Mouse (Mus musculus) cerebellum, adult 18-20 months (tissue): ENCODE data around the gene Tspear.
"Not testable (repeated sequence)": the region's sequence is repeated elsewhere in the genome, so short reads cannot be mapped to it uniquely, and the experiment has no call there.

ENCODE experiments used
- DNase-seq, 2 experiments: peaks; one replicate each; pipeline ENCODE4 v3.0.0; 2021

Tspear gene

DNA sequence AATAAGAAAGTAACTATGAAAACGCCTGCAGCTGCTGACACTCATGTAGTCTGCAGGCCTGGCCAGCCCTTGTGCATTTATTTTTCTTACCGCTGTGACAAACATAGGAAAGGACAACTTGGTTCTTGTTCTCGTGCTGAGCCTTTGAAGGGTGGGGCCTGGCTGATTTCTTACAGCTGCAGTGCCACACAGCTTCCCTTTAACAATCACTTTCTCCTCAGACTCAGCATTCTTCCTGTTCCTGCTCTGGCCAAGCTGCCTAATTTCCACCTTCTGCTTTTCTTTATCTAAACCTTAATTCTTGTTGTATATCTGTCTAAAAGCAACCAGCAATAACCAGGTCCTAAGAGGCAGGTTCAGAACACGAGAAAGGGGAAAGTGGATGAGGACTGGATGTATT is 27.4 kb downstream of the Tspear start:
- no peak for DNase-seq

DNA sequence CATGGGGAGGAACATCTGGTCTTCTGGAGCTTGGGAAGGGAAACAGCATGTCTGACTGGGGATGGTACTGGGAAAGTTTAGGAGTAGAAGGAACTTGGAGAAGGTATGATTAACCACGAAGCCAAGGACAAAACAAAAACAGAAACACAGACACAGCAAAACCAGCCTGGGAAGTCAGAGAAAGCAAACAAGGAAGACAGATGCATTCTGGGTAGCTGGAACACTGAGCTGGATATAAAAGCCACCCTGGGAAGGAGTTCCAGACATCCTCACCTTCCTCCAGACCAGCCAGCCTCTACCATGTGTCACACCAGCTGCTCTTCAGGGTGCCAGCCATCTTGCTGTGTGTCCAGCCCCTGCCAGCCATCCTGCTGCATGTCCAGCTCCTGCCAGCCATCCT is 29.1 kb downstream of the Tspear start, which contains the start of gene Gm10142:
TSS of gene Gm10142 (plus strand) at position 301 of the 400 bp plus-strand sequence.
- no peak for DNase-seq

DNA sequence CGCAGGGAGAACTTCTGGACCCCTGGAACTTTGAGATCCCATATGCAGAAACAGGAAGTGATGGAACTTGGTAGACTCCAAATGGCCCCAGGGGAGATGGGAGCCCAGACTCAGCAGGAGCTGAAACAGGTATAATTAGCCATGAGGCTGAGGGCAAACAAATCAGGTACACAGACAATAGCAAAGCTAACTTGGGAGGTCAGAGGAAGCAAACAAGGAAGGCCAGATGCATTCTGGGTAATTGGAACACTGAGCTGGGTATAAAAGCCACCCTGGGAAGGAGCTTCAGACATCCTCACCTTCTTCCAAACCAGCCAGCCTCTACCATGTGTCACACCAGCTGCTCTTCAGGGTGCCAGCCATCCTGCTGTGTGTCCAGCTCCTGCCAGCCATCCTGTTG is 33.9 kb downstream of the Tspear start, which contains the start of gene Krtap12-1:
TSS of gene Krtap12-1 (plus strand) at position 301 of the 400 bp plus-strand sequence.
- DNase-seq: not testable (repeated sequence)

GRCm38 (mm10) chr10:77724855-77725254 is 38.5 kb downstream of the Tspear start:
- no peak for DNase-seq

DNA sequence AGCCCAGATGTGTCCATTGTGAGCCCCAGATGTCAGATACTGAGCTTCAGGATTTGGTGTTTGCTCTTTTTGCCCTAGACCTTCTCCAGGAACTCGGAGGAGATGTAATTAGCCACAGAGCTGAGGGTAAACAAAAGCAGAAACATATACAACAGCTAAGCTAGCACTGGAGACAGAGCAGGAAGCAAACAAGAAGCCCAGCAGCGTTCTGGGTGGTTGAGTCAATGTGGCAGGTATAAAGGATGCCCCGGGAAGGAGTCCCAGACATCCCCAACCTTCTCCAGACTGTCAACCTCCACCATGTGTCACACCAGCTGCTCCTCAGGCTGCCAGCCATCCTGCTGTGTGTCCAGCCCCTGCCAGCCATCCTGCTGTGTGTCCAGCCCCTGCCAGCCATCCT is 39.8 kb downstream of the Tspear start, which contains the start of gene Gm10100:
TSS of gene Gm10100 (plus strand) at position 301 of the 400 bp plus-strand sequence.
- DNase-seq: peak in 1 of 2 experiments; percentile 11

DNA sequence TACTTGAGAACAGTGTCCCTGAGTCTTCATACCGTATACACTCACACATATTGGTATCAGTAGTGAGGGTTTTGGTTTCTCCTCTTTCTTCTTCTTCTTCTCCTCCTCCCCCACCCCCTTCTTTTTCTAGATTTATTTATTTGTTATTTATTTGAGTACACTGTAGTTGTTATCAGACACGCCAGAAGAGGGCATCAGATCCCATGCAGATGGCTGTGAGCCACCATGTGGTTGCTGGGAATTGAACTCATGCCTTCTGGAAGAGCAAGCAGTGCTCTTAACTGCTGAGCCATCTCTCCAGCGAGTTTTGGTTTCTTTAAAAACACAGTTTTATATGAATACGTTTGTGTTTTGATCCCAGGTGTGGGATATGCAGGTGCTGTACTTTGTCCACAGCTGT is 41.9 kb downstream of the Tspear start:
- DNase-seq: no peak

DNA sequence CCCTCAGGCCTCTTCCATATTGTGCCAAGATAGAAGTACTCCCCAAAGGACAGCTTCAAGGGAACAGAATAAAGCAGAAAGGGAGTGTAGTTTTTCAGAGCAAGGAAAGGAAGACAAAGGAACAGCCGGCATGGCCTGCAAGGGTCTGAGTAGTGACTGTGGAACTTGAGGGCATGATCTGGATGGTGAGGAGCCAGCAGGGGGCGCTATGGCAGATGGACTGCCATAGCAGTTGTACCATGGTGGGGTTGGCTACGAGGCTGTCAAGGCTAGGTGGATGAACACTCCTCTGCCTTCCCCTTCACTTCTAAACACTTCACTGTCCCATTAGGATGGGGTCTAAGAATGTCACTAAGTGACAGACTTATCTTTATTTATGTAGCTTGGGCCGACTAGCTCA is 42.9 kb downstream of the Tspear start:
- no peak for DNase-seq

- DNase-seq: no peak
Measured at GRCm38 (mm10) chr10:77735928-77736327, 49.6 kb downstream of the Tspear start.

GRCm38 (mm10) chr10:77738929-77739328 is 52.6 kb downstream of the Tspear start:
- no peak for DNase-seq

GRCm38 (mm10) chr10:77741924-77742688 is 55.7 kb downstream of the Tspear start, which contains the start of gene Gm18596:
Gene Gm18596 (minus strand): TSS chr10:77742638.
- DNase-seq: peak in 1 of 2 experiments; percentile 9

DNA sequence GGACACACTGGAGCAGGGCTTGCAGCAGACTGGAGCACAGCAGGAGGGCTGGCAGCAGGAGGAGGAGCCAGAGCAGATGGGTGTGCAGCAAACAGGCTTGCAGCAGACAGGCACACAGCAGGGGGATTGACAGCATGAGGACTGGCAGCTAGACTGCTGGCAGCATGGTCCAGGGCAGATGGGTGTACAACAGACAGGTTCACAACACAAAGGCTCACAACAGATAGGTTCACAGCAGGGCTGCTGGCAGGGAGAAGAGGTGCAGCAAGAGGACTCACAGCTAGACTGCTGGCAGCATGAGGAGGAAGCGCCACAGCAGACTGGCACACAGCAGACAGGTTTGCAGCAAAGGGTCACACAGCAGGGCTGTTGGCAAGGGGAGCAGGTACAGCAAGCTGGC is 64.3 kb downstream of the Tspear start:
- peak; percentile 13 to 15 for DNase-seq

DNA sequence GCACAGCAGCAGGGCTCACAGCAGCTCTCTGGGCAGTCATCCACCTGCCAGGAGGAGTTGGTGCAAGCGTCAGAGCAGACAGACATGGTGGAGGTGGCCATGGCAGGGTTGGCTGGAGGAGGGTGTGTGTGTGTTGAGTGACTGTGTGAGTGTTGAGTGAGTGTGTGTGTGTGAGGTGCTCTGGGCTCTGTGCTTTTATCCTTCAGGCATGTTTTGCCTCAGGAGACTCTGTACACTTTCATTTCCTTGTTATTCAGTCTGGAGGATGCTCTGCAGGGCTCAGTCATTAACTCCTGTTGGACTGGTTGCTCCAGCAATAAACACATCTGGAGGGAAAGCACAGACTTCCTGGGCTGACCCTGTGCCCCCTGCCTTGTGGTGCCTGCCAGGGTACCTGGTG is 64.9 kb downstream of the Tspear start, which contains the start of gene Gm9736:
TSS of gene Gm9736 (minus strand) at position 101 of the 400 bp plus-strand sequence.
- DNase-seq: not testable (repeated sequence)

GRCm38 (mm10) chr10:77752312-77752711 is 65.9 kb downstream of the Tspear start:
- not testable (repeated sequence) for DNase-seq

DNA sequence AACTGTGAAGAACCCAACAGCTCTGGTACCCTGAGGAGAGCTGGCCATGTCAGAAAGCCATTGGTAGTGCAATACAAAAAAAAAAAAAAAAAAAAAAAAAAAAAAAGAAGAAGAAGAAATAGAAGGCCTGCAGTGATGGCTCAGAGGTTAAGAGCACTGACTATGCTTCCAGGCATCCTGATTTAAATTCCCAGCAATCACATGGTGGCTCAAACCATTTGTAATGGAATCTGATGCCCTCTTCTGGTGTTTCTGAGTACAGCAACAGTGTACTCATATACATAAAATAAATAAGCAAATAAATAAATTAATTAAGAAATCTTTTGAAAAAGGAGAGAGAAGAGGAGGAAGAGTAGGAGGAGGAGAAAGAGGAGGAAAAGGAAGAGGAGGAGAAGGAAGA is 67.1 kb downstream of the Tspear start:
- no peak for DNase-seq

DNA sequence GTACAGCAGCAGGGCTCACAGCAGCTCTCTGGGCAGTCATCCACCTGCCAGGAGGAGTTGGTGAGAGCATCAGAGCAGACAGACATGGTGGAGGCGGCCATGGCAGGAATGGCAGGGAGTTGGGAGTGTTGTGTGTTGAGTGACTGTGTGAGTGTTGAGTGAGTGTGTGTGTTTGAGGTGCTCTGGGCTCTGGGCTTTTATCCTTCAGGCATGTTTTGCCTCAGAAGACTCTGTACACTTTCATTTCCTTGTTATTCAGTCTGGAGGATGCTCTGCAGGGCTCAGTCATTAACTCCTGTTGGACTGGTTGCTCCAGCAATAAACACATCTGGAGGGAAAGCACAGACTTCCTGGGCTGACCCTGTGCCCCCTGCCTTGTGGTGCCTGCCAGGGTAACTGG is 73.2 kb downstream of the Tspear start, which contains the start of gene Gm3233:
TSS of gene Gm3233 (minus strand) at position 101 of the 400 bp plus-strand sequence.
- DNase-seq: not testable (repeated sequence)

GRCm38 (mm10) chr10:77769727-77770126 is 83.4 kb downstream of the Tspear start:
- no peak for DNase-seq

DNA sequence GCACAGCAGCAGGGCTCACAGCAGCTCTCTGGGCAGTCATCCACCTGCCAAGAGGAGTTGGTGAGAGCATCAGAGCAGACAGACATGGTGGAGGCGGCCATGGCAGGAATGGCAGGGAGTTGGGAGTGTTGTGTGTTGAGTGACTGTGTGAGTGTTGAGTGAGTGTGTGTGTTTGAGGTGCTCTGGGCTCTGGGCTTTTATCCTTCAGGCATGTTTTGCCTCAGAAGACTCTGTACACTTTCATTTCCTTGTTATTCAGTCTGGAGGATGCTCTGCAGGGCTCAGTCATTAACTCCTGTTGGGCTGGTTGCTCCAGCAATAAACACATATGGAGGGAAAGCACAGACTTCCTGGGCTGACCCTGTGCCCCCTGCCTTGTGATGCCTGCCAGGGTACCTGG is 84.9 kb downstream of the Tspear start, which contains the start of gene Gm3238:
TSS of gene Gm3238 (minus strand) at position 101 of the 400 bp plus-strand sequence.
- not testable (repeated sequence) for DNase-seq

DNA sequence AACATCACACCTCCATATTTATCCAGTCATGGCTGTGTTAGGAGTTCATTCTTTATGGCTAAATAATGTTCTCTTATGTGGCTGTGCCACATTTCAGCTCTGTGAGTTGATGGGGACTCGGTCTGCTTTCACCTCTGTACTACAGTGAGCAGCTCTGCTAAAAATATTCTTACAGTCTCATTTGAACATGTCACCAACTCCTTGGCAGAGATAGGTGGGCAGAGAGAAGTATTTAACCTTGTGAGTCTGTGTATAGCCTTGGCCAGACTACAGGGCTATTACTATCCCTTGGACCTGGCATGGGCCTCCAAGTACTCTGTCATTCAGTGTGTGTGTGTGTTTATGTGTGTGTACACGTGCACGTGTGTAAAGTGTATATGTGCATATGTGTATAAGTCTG is 85.8 kb downstream of the Tspear start:
- DNase-seq: not testable (repeated sequence)

DNA sequence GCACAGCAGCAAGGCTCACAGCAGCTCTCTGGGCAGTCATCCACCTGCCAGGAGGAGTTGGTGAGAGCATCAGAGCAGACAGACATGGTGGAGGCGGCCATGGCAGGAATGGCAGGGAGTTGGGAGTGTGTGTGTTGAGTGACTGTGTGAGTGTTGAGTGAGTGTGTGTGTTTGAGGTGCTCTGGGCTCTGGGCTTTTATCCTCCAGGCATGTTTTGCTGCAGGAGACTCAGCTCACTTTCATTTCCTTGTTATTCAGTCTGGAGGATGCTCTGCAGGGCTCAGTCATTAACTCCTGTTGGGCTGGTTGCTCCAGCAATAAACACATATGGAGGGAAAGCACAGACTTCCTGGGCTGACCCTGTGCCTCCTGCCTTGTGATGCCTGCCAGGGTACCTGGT is 90.5 kb downstream of the Tspear start, which contains the start of gene Gm7138:
TSS of gene Gm7138 (minus strand) at position 101 of the 400 bp plus-strand sequence.
- DNase-seq: not testable (repeated sequence)

DNA sequence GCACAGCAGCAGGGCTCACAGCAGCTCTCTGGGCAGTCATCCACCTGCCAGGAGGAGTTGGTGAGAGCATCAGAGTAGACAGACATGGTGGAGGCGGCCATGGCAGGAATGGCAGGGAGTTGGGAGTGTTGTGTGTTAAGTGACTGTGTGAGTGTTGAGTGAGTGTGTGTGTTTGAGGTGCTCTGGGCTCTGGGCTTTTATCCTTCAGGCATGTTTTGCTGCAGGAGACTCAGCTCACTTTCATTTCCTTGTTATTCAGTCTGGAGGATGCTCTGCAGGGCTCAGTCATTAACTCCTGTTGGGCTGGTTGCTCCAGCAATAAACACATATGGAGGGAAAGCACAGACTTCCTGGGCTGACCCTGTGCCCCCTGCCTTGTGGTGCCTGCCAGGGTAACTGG is 96.1 kb downstream of the Tspear start, which contains the start of gene Gm3250:
TSS of gene Gm3250 (minus strand) at position 101 of the 400 bp plus-strand sequence.
- DNase-seq: not testable (repeated sequence)

- not testable (repeated sequence) for DNase-seq
Measured at GRCm38 (mm10) chr10:77783396-77783795, 97.0 kb downstream of the Tspear start.

DNA sequence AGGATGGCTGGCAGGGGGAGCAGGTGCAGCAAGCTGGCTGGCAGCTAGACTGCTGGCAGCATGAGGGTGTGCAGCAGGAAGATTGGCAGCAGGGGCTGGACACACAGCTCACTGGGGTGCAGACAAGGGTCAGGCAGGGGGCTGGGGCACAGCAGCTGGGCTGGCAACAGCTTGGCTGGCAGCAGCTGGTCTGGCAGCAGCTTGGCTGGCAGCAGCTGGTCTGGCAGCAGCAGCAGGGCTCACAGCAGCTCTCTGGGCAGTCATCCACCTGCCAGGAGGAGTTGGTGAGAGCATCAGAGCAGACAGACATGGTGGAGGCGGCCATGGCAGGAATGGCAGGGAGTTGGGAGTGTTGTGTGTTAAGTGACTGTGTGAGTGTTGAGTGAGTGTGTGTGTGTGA is 101.5 kb downstream of the Tspear start, which contains the start of gene Gm7137:
TSS of gene Gm7137 (minus strand) at position 325 of the 400 bp plus-strand sequence.
- DNase-seq: not testable (repeated sequence)

DNA sequence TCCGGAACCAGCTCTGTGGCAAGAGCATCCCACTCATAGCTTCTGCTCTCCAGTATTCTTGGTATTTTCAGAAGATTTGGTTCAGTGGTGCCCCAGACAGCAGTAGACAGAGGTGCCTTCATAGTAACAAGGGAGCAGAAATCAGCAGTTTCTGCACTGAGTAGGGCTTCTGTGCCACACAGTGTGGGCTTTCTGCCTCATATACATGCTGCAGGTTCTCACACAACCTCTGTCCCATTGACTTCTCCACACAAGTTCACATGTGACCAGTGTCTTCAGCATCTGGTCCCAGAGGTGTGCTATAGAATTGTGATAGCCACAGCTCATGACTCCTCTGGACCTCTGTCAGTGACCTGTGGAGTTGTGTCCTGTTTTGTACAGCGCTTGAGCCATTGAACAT is 102.3 kb downstream of the Tspear start:
- no peak for DNase-seq

DNA sequence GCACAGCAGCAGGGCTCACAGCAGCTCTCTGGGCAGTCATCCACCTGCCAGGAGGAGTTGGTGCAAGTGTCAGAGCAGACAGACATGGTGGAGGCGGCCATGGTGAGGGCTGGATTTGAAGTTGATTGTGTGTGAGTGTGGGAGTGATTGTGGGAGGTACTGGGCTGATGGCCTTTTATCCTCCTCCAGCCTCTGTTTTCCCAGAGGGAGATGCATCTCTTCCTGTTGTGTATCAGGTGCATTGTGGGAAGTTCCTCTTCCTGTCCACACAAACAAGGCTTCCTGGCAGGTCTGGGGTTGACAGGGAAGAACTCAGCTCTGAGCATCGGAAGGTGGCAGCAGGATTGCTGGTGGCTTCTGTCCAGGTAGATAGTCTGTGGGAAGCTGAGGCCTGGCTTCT is 108.6 kb downstream of the Tspear start, which contains the start of gene Gm9639:
TSS of gene Gm9639 (minus strand) at position 101 of the 400 bp plus-strand sequence.
- DNase-seq: no peak
